Mouse (Mus musculus) adrenal gland, adult 18-20 months (tissue): ENCODE data around the gene Gm3015. TPM values are rescaled to one million over a fixed set of nuclear protein-coding genes. Genes with fewer than 3 reads are reported as not detected.
"Not testable (repeated sequence)": the region's sequence is repeated elsewhere in the genome, so short reads cannot be mapped to it uniquely, and the experiment has no call there.

Source experiments
- DNase-seq, 2 experiments: peaks; one replicate each; pipeline ENCODE4 v3.0.0; 2021 to 2022; ENCODE audit warnings: low spot score in 2 of 2
- long read RNA-seq, 2 experiments: library from polyadenylated mRNA; stranded (forward); transcript quantifications; one replicate each; pipeline ENCODE4 v2.0.0; 2021
- total RNA-seq, 2 experiments: library from RNA; stranded (reverse); gene quantifications; 1 replicate in 1 of 2; 2 replicates in 1 of 2; pipeline ENCODE4 v1.2.3; 2021

The Gm3015 gene
- not detected for total RNA-seq
- long read RNA-seq, experiment 1: 0 reads
- long read RNA-seq, experiment 2: 0 reads

GRCm38 (mm10) chr14:42768721-42769120 lies at the start of gene Gm3015:
Gene Gm3015 (minus strand): TSS chr14:42768821.
- DNase-seq: not testable (repeated sequence)

- DNase-seq: not testable (repeated sequence)
Observed at GRCm38 (mm10) chr14:42797887-42798286, 29.3 kb upstream of the Gm3015 start, which contains the start of gene Gm10377. Gene Gm10377 (minus strand): TSS chr14:42797987.

Other genes starting within 250 kb of the Gm3015 start
- not detected for gene Gm8024, start 244.5 kb downstream of the Gm3015 start, total RNA-seq
- not detected for gene Gm17124, start 168.9 kb downstream of the Gm3015 start, total RNA-seq
- gene Gm3633, start 126.9 kb downstream of the Gm3015 start, total RNA-seq: not detected
- not detected for gene Gm10378, start 112.9 kb downstream of the Gm3015 start, total RNA-seq
- not detected for gene Gm10377, start 29.2 kb upstream of the Gm3015 start, total RNA-seq
- gene Gm21977, start 84.7 kb upstream of the Gm3015 start, total RNA-seq: not detected
- gene Gm8082, start 224.8 kb upstream of the Gm3015 start, total RNA-seq: not detected
- not detected for gene Gm10376, start 246.8 kb upstream of the Gm3015 start, total RNA-seq